Mouse (Mus musculus): Measurements from ENCODE around the gene Ephx4. TPM values are rescaled to one million over a fixed set of nuclear protein-coding genes. Genes with fewer than 3 reads are reported as not detected.
A peak's percentile ranks its signal among the peaks of the same experiment; 100 is the strongest.

Gene Ephx4
- total RNA-seq, 2 experiments from 2014 or later, result 59.1 to 60.8 TPM

- no peak for DNase-seq (ENCODE audit: low spot score in 2 of 2)
Observed at GRCm38 (mm10) chr5:107431249-107431648, 28.7 kb downstream of the Ephx4 start, which contains the start of gene Lpcat2b. Gene Lpcat2b (plus strand): TSS chr5:107431549.

DNA sequence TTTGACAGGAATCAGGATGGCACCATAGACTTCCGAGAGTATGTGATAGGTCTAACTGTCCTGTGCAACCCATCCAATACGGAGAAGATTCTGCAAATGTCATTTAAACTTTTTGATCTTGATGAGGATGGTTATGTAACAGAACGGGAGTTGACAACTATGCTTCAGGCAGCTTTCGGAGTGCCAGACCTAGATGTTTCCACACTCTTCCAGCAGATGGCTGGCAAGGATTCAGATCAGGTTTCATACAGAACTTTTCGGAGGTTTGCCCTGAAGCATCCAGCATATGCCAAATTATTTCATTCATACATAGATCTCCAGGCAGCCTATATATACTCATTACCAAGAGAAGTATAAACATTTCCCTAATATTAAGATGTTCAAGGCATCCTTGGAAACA lies 31.5 kb downstream of the Ephx4 start:
- no peak for DNase-seq (ENCODE audit: low spot score in 2 of 2)

GRCm38 (mm10) chr5:107436185-107436584 lies 33.6 kb downstream of the Ephx4 start:
- DNase-seq (ENCODE audit: low spot score in 2 of 2), result no peak

- DNase-seq (ENCODE audit: low spot score in 2 of 2), result no peak
Observed at GRCm38 (mm10) chr5:107436587-107437209, 34.2 kb downstream of the Ephx4 start.

DNA sequence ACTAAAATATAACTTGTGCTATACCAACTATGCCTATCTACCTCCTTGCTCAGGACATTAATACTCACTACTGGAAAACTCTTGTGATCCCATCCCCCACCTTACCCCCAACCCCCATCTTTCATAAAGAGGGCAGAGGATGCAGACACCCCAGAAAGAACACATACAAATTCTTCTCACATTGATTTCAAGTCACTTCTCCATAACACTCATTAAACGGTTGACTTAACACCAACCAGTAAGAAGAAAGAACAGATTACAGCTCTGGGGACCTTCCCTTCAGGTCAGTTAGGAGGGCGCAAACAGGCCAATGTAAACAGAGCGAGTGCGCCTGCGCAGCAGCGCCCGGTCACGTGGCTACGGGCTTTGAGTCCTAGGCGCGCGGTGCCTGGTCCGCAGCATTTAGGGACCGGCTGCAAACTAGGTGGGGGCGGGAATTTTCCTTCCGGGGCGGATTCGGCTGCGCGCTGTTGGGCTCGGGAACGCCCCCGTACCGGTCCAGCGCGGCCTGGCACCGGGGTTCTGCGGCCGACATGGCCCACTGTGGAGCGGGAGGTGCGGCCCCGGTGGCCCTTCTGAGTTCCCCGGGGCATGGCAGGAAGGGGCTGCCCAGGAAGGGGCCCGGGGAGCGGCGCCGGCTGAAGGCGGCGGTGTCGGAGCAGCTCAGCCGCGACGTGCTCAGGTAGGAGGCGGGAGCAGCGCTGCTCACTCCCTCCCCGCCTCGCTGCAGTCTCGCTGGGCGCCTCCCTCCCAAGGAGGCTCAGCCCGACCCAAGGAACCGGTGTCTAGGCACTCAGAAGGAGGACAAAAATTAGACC lies 35.1 kb downstream of the Ephx4 start, which contains the start of gene Btbd8:
Gene Btbd8, plus strand, starts transcription at position 534 of the 818 bp plus-strand sequence.
- peak; percentile 86 to 95 for DNase-seq (ENCODE audit: low spot score in 2 of 2)

DNA sequence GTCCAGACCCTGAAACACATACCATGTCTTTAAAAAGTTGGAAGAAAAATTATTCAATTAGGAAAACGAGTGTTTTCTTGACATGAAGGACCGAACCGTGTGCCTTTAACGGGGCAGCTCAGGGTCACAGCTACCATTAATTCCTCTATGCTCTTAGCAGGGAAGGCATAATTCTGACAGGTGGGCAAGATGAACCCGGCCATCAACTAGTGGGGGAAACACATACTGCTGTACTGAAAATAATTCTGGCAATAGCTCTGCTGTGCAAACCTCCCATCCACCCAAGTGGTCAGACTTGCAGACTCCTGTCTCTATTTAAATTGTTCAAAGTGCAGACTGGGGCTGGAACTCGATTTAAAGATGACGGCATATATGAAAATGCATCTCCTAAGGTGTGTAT lies 35.8 kb downstream of the Ephx4 start:
- DNase-seq (ENCODE audit: low spot score in 2 of 2), result no peak

- DNase-seq (ENCODE audit: low spot score in 2 of 2), result no peak
Observed at GRCm38 (mm10) chr5:107441881-107442280, 39.3 kb downstream of the Ephx4 start.

DNA sequence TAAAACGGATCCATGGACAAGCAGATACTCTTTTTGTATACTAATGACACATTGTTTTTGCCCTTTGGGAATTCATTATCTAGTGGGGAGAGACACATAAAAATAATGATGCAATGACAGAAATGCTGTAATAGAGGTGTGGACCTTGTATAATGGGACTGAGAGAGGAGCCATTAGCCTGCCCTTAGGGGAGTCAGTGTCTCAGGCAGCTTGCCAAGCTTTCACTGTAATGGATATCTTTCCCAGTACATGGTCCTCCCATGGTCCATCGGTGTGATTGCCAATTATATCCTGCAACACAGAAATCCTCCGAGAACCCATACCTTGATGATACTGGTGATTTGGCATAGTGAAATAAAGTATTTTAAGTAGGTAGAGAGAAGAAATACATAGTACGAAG lies 41.7 kb downstream of the Ephx4 start:
- DNase-seq (ENCODE audit: low spot score in 2 of 2), result no peak

DNA sequence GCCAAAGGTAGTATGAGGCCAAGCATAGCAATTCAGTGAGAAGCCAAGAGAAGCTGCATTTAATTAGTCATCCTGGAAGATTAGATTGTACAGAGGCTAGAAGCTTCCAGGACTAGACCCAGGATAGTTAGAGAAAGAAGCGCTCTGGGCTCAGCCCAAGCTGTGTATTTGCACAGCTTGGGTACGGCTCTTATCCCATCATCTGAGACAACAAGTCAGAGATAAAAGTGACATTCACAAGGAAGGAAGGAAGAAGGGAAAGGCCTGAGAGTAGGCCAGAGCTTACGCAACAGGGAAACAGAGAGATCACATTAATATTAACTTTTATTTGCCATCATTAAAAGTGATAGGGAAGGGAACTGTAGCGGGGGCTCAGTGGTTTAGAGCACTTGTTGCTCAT lies 45.4 kb downstream of the Ephx4 start:
- no peak for DNase-seq (ENCODE audit: low spot score in 2 of 2)

DNA sequence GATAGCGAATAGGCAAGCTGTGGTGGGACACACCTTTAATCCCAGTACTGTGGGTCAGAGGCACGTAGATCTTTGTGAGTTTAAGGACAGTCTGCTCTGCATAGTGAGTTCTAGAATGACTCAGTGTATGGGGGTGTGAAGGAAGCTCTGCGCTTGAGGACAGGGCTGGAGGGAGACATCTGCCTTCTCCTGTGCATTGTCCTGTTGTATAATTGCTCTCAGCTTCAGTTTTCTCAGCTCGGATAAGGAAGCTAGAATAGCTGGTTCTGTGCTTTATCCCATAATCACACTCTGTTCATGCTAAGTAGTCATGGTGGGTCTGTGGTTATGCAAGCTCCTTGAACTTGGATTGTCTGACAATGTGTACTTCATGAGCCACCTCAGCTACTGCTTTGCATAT lies 46.2 kb downstream of the Ephx4 start:
- DNase-seq (ENCODE audit: low spot score in 2 of 2), result no peak

GRCm38 (mm10) chr5:107449620-107450019 lies 47.1 kb downstream of the Ephx4 start:
- no peak for DNase-seq (ENCODE audit: low spot score in 2 of 2)

- no peak for DNase-seq (ENCODE audit: low spot score in 2 of 2)
Observed at GRCm38 (mm10) chr5:107450299-107450698, 47.8 kb downstream of the Ephx4 start.

DNA sequence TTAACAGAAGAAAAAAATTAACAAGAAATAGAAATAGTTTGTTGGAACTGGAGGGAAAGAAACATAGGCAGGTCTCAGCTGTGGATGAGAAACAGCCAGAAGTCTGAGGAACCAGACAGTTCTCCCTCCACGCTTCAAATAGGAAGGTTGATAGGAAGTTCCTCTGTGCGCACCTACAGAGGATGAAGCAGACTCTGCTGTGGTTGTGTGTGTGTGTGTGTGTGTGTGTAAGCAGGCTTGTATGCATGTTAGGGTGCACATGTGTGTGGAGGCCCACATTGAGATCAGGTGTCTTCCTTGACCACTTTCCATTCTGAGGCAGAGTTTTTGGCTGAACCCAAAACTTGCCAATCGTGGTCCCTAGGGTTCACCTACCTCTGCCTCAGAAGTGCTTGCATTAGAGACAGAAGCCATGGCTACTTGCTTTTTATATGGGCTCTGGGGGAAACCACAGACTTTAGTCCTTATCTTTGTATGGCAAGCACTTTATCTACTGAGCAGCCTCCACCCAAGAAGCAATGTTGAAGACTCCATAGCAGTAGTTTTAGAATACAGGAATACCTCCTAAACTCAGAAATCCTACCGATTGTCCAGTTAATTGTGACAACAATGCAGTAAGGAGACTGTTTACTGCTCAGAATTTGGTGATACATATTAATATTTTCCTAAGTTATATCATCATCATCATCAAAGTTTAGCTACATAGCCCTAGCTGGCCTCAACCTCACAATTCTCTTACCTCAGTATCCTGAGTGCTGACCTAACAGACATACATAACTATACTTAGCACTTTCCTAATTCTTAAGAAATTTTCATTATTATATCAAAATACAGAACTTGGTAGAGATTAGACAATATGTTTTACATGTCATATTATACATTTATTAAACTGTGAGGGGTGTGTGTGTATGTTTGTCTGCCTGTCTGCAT lies 59.9 kb downstream of the Ephx4 start:
- DNase-seq (ENCODE audit: low spot score in 2 of 2), result no peak

DNA sequence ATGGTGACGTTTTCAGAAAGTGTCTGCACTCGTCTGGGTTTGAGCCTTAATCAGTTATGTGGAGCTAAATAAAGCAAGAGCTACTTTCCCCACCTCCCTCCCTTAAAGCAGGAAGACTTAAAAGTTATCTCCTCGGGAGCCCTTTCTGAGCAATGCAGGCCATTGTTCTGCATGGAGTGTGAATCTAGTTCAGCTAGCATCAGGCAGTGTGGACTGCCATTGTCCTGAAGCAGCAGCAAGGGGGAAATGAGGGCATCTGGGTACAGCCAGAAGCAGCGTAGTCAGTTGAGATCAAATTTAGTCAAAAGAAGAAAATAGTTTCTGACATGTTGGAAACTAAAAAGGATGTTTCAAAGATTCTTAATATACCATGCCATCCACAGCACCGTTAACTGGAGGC lies 64.0 kb downstream of the Ephx4 start:
- no peak for DNase-seq (ENCODE audit: low spot score in 2 of 2)

GRCm38 (mm10) chr5:107467098-107467497 lies 64.6 kb downstream of the Ephx4 start:
- DNase-seq (ENCODE audit: low spot score in 2 of 2), result no peak

DNA sequence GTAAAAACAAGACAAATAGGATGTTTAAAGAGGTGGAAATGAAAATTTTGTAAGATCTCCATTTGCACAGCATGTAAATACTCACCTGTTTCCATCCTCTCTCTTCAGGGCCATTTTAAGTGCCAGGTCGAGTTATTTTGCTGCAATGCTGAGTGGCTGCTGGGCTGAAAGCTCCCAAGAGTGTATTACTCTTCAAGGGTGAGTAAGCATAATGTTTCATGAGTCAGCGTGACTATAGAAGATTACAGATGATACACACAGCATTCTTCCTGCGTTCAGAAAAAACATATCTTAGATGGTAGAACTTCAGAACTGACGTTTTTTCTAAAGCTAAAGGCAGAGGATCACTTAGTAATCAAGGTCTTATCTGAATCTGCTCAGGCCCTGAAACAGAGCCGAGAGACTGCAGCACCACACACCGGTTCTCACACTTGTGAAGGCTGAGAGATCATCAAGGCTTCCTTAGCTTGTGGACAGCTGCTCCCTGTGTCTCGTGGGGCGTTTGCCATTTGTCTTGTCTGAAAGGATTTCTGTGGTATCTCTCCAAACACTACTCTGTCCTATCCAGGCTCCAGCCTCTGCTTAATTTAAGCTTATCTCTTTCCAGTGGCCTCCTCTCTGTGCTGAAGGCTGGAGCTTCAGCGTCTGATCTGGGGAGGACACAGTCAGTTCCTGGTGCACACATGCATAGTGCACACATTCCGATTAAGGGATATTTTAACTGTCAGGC lies 68.2 kb downstream of the Ephx4 start:
- no peak for DNase-seq (ENCODE audit: low spot score in 2 of 2)

Other genes starting within 250 kb of the Ephx4 start
- gene Tgfbr3, start 113.1 kb upstream of the Ephx4 start, total RNA-seq (2021), result 10 to 100 TPM; 18.2 to 21.0 TPM
- gene Brdt, start 71.6 kb upstream of the Ephx4 start, total RNA-seq (2021), result 10 to 100 TPM; 15.5 to 16.2 TPM
- gene Lpcat2b, start 28.8 kb downstream of the Ephx4 start, total RNA-seq (2021), result under 1 TPM; 0.10 to 0.18 TPM
- 100 to 1,000 TPM; 105 to 115 TPM for gene Btbd8, start 35.3 kb downstream of the Ephx4 start, total RNA-seq (2021)
- under 1 TPM; 0.18 to 0.20 TPM for gene Gm42669, start 104.9 kb downstream of the Ephx4 start, total RNA-seq (2021)
- gene 1700028K03Rik, start 132.0 kb downstream of the Ephx4 start, total RNA-seq (2021), result under 1 TPM; 0.28 to 0.54 TPM
- gene Rpap2, start 194.6 kb downstream of the Ephx4 start, total RNA-seq (2021), result 10 to 100 TPM; 22.4 to 24.9 TPM
- 10 to 100 TPM; 13.2 to 14.6 TPM for gene Glmn, start 195.2 kb downstream of the Ephx4 start, total RNA-seq (2021)

Data from layer of hippocampus, adult 18-20 months (tissue).